Mouse (Mus musculus) hindbrain, embryonic 10.5 days (tissue): ENCODE data around the gene Psme3. TPM values are rescaled to one million over a fixed set of nuclear protein-coding genes. Genes with fewer than 3 reads are reported as not detected.

Experiments
- DNase-seq: peaks from one replicate; pipeline ENCODE4 v3.0.0-alpha.2; 2017; ENCODE audit warnings: low spot score
- H3K27ac ChIP-seq: fragments of 300-500 bp; sonication (generic); 2 replicates; pipeline ENCODE4 v1.5.1; 2016; ENCODE audit warnings: mild to moderate bottlenecking, moderate library complexity
- H3K27me3 ChIP-seq: fragments of 300-500 bp; sonication (generic); 2 replicates; pipeline ENCODE4 v1.6.1; 2016; ENCODE audit warnings: mild to moderate bottlenecking; ENCODE audit not compliant: poor library complexity, insufficient read depth, severe bottlenecking
- H3K36me3 ChIP-seq: fragments of 300-500 bp; sonication (generic); 2 replicates; pipeline ENCODE4 v1.6.1; 2016; ENCODE audit warnings: mild to moderate bottlenecking, moderate library complexity
- H3K4me1 ChIP-seq: fragments of 300-500 bp; sonication (generic); replicated peaks from 2 replicates; pipeline ENCODE4 v1.6.1; 2016; ENCODE audit warnings: mild to moderate bottlenecking
- H3K4me3 ChIP-seq: fragments of 300-500 bp; sonication (generic); 2 replicates; pipeline ENCODE4 v1.5.1; 2016; ENCODE audit warnings: mild to moderate bottlenecking, moderate library complexity
- H3K9me3 ChIP-seq: fragments of 300-500 bp; sonication (generic); 2 replicates; pipeline ENCODE4 v1.6.1; 2016; ENCODE audit warnings: mild to moderate bottlenecking, moderate library complexity
- WGBS: fragments of 180-500 bp; shearing (Covaris S2); methylation state at CpG from one replicate; pipeline ENCODE4 v1.1.7; 2016; 5-methylcytosine and 5-hydroxymethylcytosine counted together
- polyA plus RNA-seq: library from polyadenylated mRNA; unstranded; fragments of >200 nt; fragmentation: Nextera tagmentation; extraction: Ambion mirVana; gene quantifications from 2 replicates; pipeline ENCODE4 v1.2.1, GENCODE M21; 2016

Gene Psme3
- polyA plus RNA-seq, 1 experiment from 2014 or later = 166 TPM

DNA sequence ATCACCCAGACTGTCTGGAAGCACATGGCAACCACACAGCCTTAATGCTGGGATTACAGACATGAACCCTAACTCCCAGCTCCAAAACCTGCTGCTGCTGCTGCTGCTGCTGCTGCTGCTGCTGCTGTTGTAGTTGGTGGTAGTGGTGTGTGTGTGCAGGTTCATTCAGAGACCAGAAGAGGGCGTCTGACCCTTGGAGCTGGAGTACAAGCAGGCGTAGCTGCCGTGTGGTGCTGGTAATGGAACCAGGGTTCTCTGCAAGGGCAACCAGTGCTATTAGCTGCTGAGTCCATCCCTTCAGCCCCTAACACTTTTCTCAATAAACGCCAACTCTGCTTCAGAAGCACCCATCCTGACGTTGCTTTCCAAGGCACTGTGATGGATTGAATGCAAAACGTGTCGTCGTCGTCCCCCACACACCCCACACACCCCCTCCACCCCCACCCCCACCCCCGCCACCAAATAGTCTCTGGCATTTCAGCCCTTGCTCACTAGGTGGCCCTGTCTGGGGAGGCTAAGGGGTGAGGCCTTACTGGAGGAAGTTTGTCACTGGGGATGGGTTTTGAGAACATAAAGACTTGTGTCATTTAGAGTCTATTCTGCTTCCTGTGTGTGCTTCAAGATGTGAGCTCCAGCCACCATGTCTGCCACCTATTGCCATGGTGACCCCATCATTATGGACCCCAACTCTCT lies 31.2 kb downstream of the Psme3 start:
- no peak overlapping the region for H3K4me3 ChIP-seq
- H3K36me3 ChIP-seq = no peaks in the 10 kb centered on the region
- no peaks in the 10 kb centered on the region for H3K27me3 ChIP-seq
- 73% methylated on average over 10 of the region's 10 CpGs for WGBS
- 0 out of 2 replicates have a peak, but pooled peaks cover 3% of the 10 kb centered on the region for H3K9me3 ChIP-seq
- H3K27ac ChIP-seq = no peak overlapping the region
- peaks cover 9% of the 10 kb centered on the region; the same call in 1 of the 2 replicates for H3K4me1 ChIP-seq
- DNase-seq = no peak

- DNase-seq = no peak
- 0 out of 2 replicates have a peak, but pooled peaks cover 3% of the 10 kb centered on the region for H3K9me3 ChIP-seq
- H3K27me3 ChIP-seq = no peaks in the 10 kb centered on the region
- H3K4me3 ChIP-seq = no peak overlapping the region
- H3K4me1 ChIP-seq = peaks cover 9% of the 10 kb centered on the region; the same call in 1 of the 2 replicates
- H3K27ac ChIP-seq = no peak overlapping the region
- WGBS = 75% methylated on average over 7 of the region's 7 CpGs
- no peaks in the 10 kb centered on the region for H3K36me3 ChIP-seq
Observed at GRCm38 (mm10) chr11:101348774-101349173, 32.8 kb downstream of the Psme3 start.

DNA sequence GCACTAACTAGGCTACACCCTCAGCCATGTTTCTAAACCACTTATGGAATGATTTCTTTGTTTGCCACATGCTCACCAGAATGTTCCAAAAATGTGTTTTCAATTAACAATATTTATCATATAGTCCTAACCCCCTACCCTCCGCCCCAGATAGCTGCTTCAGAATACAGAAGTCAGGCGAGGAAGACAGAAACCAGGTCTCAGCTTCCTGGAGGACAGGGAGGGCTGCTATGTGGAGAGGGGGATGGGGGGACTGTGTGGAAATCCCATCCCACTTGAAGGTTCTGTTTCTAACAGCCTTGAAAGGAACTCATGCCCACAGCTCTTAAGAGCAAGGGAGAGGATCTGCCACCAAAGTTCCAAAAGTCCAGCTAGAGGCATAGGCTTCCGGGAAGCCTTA lies 33.2 kb downstream of the Psme3 start:
- no peak overlapping the region for H3K4me3 ChIP-seq
- H3K27me3 ChIP-seq = no peaks in the 10 kb centered on the region
- WGBS = 87% methylated on average over 3 of the region's 3 CpGs
- no peak for DNase-seq
- no peak overlapping the region for H3K27ac ChIP-seq
- no peaks in the 10 kb centered on the region for H3K36me3 ChIP-seq
- H3K4me1 ChIP-seq = peaks cover 9% of the 10 kb centered on the region; the same call in 1 of the 2 replicates
- H3K9me3 ChIP-seq = 0 out of 2 replicates have a peak, but pooled peaks cover 3% of the 10 kb centered on the region

GRCm38 (mm10) chr11:101351100-101351720 lies 35.2 kb downstream of the Psme3 start:
- 67% methylated on average over 11 of the region's 11 CpGs for WGBS
- no peaks in the 10 kb centered on the region for H3K36me3 ChIP-seq
- H3K9me3 ChIP-seq = 0 out of 2 replicates have a peak, but pooled peaks cover 3% of the 10 kb centered on the region
- H3K27me3 ChIP-seq = no peaks in the 10 kb centered on the region
- peaks cover 9% of the 10 kb centered on the region; the same call in 1 of the 2 replicates for H3K4me1 ChIP-seq
- no peak for DNase-seq
- no peak overlapping the region for H3K27ac ChIP-seq
- no peak overlapping the region for H3K4me3 ChIP-seq

- Histone ChIP-seq H3K9me3 (0 out of 2 replicates have a peak, but pooled peaks cover 3% of the 10 kb centered on the region), H3K27ac (no peak overlapping the region), H3K36me3 (no peaks in the 10 kb centered on the region), H3K27me3 (no peaks in the 10 kb centered on the region), H3K4me1 (peaks cover 9% of the 10 kb centered on the region; the same call in 1 of the 2 replicates), H3K4me3 (no peak overlapping the region)
- DNase-seq = no peak
- 71% methylated on average over 3 of the region's 3 CpGs for WGBS
Observed at GRCm38 (mm10) chr11:101351721-101352111, 35.7 kb downstream of the Psme3 start.

DNA sequence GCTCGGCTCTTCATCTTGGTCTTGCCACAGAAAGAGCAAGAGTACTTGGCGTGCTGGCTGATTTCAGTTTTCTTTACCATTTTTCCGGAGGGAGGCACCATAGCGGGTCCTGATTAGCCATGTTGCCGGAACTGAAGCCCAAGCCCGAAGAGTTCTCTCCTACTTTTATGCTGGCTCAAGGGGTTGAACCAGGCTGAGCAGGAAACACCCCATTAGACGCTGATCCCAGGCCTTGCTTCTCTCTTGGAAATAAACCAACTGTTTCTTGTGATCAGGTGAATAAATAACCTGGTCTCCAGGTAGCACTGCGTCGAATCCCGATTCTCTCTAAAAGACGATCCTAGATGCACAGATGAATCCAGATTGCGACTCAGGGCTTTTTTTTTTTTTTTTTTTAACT lies 37.4 kb downstream of the Psme3 start:
- WGBS = 91% methylated on average over 12 of the region's 12 CpGs
- Histone ChIP-seq H3K9me3 (0 out of 2 replicates have a peak, but pooled peaks cover 3% of the 10 kb centered on the region), H3K4me3 (no peak overlapping the region), H3K4me1 (peaks cover 7% of the 10 kb centered on the region; the same call in 1 of the 2 replicates), H3K27me3 (no peaks in the 10 kb centered on the region), H3K27ac (no peak overlapping the region), H3K36me3 (no peaks in the 10 kb centered on the region)
- no peak for DNase-seq

- no peaks in the 10 kb centered on the region for H3K27me3 ChIP-seq
- no peak for DNase-seq
- peaks cover 5% of the 10 kb centered on the region; the same call in 1 of the 2 replicates for H3K4me1 ChIP-seq
- 80% methylated on average over 5 of the region's 5 CpGs for WGBS
- no peaks in the 10 kb centered on the region for H3K36me3 ChIP-seq
- 0 out of 2 replicates have a peak, but pooled peaks cover 3% of the 10 kb centered on the region for H3K9me3 ChIP-seq
- H3K27ac ChIP-seq = no peak overlapping the region
- no peak overlapping the region for H3K4me3 ChIP-seq
Observed at GRCm38 (mm10) chr11:101354438-101355010, 38.5 kb downstream of the Psme3 start.

- no peaks in the 10 kb centered on the region for H3K9me3 ChIP-seq
- DNase-seq = no peak
- no peak overlapping the region for H3K4me3 ChIP-seq
- H3K4me1 ChIP-seq = peaks cover 10% of the 10 kb centered on the region; the same call in 1 of the 2 replicates
- H3K36me3 ChIP-seq = no peaks in the 10 kb centered on the region
- H3K27ac ChIP-seq = no peak overlapping the region
- no peaks in the 10 kb centered on the region for H3K27me3 ChIP-seq
- 88% methylated on average over 2 of the region's 2 CpGs for WGBS
Observed at GRCm38 (mm10) chr11:101355916-101356315, 39.9 kb downstream of the Psme3 start.

- no peak overlapping the region for H3K4me3 ChIP-seq
Observed at GRCm38 (mm10) chr11:101357505-101358182, 41.6 kb downstream of the Psme3 start.

GRCm38 (mm10) chr11:101359776-101360175 lies 43.8 kb downstream of the Psme3 start:
- Histone ChIP-seq H3K27ac (peak overlapping the region; percentile 53; the same call in 1 of the 2 replicates), H3K4me3 (no peak overlapping the region), H3K9me3 (no peaks in the 10 kb centered on the region), H3K36me3 (no peaks in the 10 kb centered on the region), H3K4me1 (0 out of 2 replicates have a peak, but pooled peaks cover 4% of the 10 kb centered on the region), H3K27me3 (no peaks in the 10 kb centered on the region)
- DNase-seq = no peak
- 76% methylated on average over 9 of the region's 9 CpGs for WGBS

More at GRCm38 (mm10) chr11:101357505-101358182, 41.6 kb downstream of the Psme3 start:
- Histone ChIP-seq H3K9me3 (no peaks in the 10 kb centered on the region), H3K36me3 (no peaks in the 10 kb centered on the region), H3K27ac (no peak overlapping the region), H3K27me3 (no peaks in the 10 kb centered on the region), H3K4me1 (0 out of 2 replicates have a peak, but pooled peaks cover 4% of the 10 kb centered on the region)
- DNase-seq = no peak
- WGBS = 86% methylated on average over 3 of the region's 3 CpGs

DNA sequence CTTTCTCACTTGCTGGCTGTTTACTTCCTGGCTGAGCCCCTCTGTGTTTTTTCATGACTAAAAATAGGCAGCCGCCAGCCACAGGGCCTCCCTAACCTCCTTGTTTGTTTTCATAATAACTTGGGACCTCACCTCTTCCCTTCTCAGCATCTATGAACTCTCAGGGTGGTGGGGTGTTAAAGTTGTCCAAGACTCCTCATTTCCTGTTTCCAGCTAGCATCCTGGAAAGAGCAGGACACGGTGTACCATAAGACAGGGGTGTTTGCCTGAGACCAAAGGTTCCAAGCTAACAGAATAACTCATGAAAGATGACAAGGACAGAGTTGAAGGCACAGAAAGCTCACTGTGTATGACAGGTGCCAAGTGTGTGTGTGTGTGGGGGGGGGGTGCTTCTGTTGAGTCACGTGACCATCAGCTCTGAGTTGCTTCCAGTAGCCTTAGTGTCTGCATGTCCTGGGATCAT lies 44.7 kb downstream of the Psme3 start:
- WGBS = 63% methylated on average over 3 of the region's 3 CpGs
- DNase-seq = no peak

DNA sequence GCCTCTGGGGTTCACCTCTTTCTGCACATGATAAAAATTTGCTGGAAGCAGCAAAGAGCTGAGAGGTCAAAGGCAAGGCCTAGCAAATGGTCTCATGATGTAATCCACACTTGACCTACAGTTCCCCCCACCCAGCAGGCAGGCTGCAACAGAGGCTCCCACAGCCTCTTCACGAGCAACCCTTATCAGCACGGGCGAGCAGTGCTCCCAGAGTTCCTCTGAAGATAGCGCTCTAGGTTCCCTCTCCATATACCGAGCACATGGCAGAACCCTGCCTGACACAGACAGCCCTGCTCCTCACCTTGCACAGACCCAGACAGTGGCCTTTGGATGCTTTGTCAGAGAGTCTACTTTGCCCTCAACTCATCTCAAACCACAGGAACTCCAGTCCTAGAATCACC lies 48.5 kb downstream of the Psme3 start:
- 80% methylated on average over 5 of the region's 5 CpGs for WGBS
- DNase-seq = no peak
- Histone ChIP-seq H3K9me3 (no peaks in the 10 kb centered on the region), H3K4me3 (no peak overlapping the region), H3K27ac (no peak overlapping the region), H3K36me3 (no peaks in the 10 kb centered on the region), H3K4me1 (0 out of 2 replicates have a peak, but pooled peaks cover 4% of the 10 kb centered on the region), H3K27me3 (no peaks in the 10 kb centered on the region)

More for the DNA sequence above, 44.7 kb downstream of the Psme3 start:
- Histone ChIP-seq H3K27ac (no peak overlapping the region), H3K36me3 (no peaks in the 10 kb centered on the region), H3K4me3 (no peak overlapping the region), H3K9me3 (no peaks in the 10 kb centered on the region), H3K4me1 (0 out of 2 replicates have a peak, but pooled peaks cover 4% of the 10 kb centered on the region), H3K27me3 (no peaks in the 10 kb centered on the region)
